Mouse (Mus musculus): Measurements from ENCODE around the gene Serpinb9b. TPM values are rescaled to one million over a fixed set of nuclear protein-coding genes. Genes with fewer than 3 reads are reported as not detected.

The Serpinb9b gene
- total RNA-seq, 4 experiments from 2014 or later, result 0.15 to 0.41 (median 0.28) TPM; not detected in 1

Other genes with a start within 250 kb of the Serpinb9b start
- under 1 TPM in 1 of 4 experiments, not detected in 3; 0.05 TPM for gene Mylk4, start 243.5 kb upstream of the Serpinb9b start, total RNA-seq (2022)
- 10 to 100 TPM; 33.1 to 50.4 (median 42.2) TPM for gene Wrnip1, start 225.4 kb upstream of the Serpinb9b start, total RNA-seq (2022)
- under 1 TPM in 1 of 4 experiments, not detected in 3; 0.75 TPM for gene D930007J09Rik, start 224.6 kb upstream of the Serpinb9b start, total RNA-seq (2022)
- gene Serpinb1a, start 176.2 kb upstream of the Serpinb9b start, total RNA-seq (2022), result 100 to 1,000 TPM in 1 of 4 experiments, 10 to 100 TPM in 1, 1 to 10 TPM in 2; 5.5 to 130 (median 37.7) TPM
- gene Serpinb1c, start 129.2 kb upstream of the Serpinb9b start, total RNA-seq (2022), result not detected
- 10 to 100 TPM; 22.3 to 44.8 (median 27.7) TPM for gene Serpinb6b, start 62.2 kb upstream of the Serpinb9b start, total RNA-seq (2022)
- 10 to 100 TPM; 16.8 to 24.1 (median 22.0) TPM for gene Serpinb9, start 24.2 kb upstream of the Serpinb9b start, total RNA-seq (2022)
- gene Serpinb1b, start 51.2 kb downstream of the Serpinb9b start, total RNA-seq (2022), result under 1 TPM in 2 of 4 experiments, not detected in 2; 0.56 to 0.99 TPM
- gene Serpinb9c, start 132.3 kb downstream of the Serpinb9b start, total RNA-seq (2022), result not detected
- gene Serpinb9d, start 165.5 kb downstream of the Serpinb9b start, total RNA-seq (2022), result not detected
- not detected for gene Serpinb9e, start 222.2 kb downstream of the Serpinb9b start, total RNA-seq (2022)

Measured in adrenal gland, adult 8-10 months (tissue).